Mouse (Mus musculus) MEL (cell line): ENCODE results near the gene Lrrc59.

Source experiments
- CHD1 ChIP-seq: IDR thresholded peaks from 2 replicates; pipeline ENCODE4 v1.6.1; 2012; ENCODE audit warnings: low read depth, mild to moderate bottlenecking, inconsistent platforms, low read length, improper control_type of control experiment
- CTCF ChIP-seq, 3 experiments: IDR thresholded peaks in 2 of 3; conservative IDR thresholded peaks in 1 of 3; 2 replicates each; pipeline ENCODE4 v1.5.1; 2011 to 2012; ENCODE audit warnings: low read length in 3 of 3, low read depth in 2 of 3, mild to moderate bottlenecking in 2 of 3, improper control_type of control experiment in 1 of 3, inconsistent platforms in 1 of 3, mixed read lengths in 1 of 3, moderate library complexity in 1 of 3; ENCODE audit not compliant: control insufficient read depth in 1 of 3, insufficient read depth in 1 of 3, poor library complexity in 1 of 3, severe bottlenecking in 1 of 3
- GATA1 ChIP-seq: IDR thresholded peaks from 2 replicates; pipeline ENCODE4 v1.6.1; 2011; ENCODE audit warnings: low read depth, low read length, improper control_type of control experiment
- HCFC1 ChIP-seq: IDR thresholded peaks from 2 replicates; pipeline ENCODE4 v1.6.1; 2012; ENCODE audit warnings: low read depth, mild to moderate bottlenecking, inconsistent platforms, low read length, improper control_type of control experiment, moderate library complexity
- MAX ChIP-seq: IDR thresholded peaks from 2 replicates; pipeline ENCODE4 v1.6.1; 2011; ENCODE audit warnings: low read length, improper control_type of control experiment
- MEF2A ChIP-seq: IDR thresholded peaks from 2 replicates; pipeline ENCODE4 v1.6.1; 2014; ENCODE audit warnings: low read depth, mild to moderate bottlenecking, inconsistent platforms, low read length, improper control_type of control experiment; ENCODE audit not compliant: poor library complexity, insufficient replicate concordance, severe bottlenecking; ENCODE audit errors: extremely low read depth
- MYC ChIP-seq: IDR thresholded peaks from 2 replicates; pipeline ENCODE4 v1.6.1; 2011; ENCODE audit warnings: low read depth, mild to moderate bottlenecking, low read length, improper control_type of control experiment, moderate library complexity
- POLR2A ChIP-seq, 2 experiments: IDR thresholded peaks; 2 replicates each; pipeline ENCODE4 v1.6.1; 2011 to 2012; ENCODE audit warnings: low read length in 2 of 2, mild to moderate bottlenecking in 2 of 2, control low read depth in 1 of 2, improper control_type of control experiment in 1 of 2, low read depth in 1 of 2, moderate library complexity in 1 of 2; ENCODE audit not compliant: control insufficient read depth in 1 of 2, insufficient read depth in 1 of 2, poor library complexity in 1 of 2
- POLR2AphosphoS2 ChIP-seq: IDR thresholded peaks from 2 replicates; pipeline ENCODE4 v1.6.1; 2011; ENCODE audit warnings: low read length, improper control_type of control experiment
- TAL1 ChIP-seq: IDR thresholded peaks from 2 replicates; pipeline ENCODE4 v1.6.1; 2012; ENCODE audit warnings: mild to moderate bottlenecking, inconsistent platforms, low read length, moderate library complexity, mixed read lengths

DNA sequence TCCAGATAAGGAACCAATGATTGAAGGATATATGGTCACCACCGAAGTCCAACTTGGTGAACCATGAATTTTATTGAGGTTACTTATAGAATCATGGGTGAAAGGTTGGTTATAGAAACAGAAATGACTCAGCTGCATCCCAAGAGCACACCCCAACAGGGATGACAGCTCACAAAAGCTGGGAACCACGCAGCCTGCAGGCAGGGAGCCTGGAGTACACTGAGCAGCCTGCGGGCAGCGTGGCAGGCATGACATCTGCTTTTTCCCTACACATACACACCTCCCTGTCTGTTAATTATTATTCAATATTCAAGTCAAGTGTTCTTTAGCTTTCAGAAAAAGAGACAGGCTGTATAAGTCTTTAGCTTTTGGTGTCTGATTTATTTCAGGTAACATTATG is 15.0 kb upstream of the Lrrc59 start:
- TF ChIP-seq CTCF (IDR thresholded peaks at IDR 0.05 in 2 of 3, conservative IDR thresholded peaks at IDR 0.05 in 1 of 3; ENCODE audit: control insufficient read depth in 1 of 3, insufficient read depth in 1 of 3, low read depth in 2 of 3, low read length in 3 of 3, poor library complexity in 1 of 3, severe bottlenecking in 1 of 3) (no peak), GATA1 (no peak), MEF2A (no peak), MAX (no peak), TAL1 (no peak), POLR2A (IDR thresholded peaks at IDR 0.05; ENCODE audit: control insufficient read depth in 1 of 2, insufficient read depth in 1 of 2, low read depth in 1 of 2, low read length in 2 of 2, poor library complexity in 1 of 2) (no peak), CHD1 (no peak), POLR2AphosphoS2 (no peak), MYC (no peak), HCFC1 (no peak)
